Mouse (Mus musculus): ENCODE measurements around the gene AC124108.1. TPM values are rescaled to one million over a fixed set of nuclear protein-coding genes. Genes with fewer than 3 reads are reported as not detected.
A peak's percentile ranks its signal among the peaks of the same experiment; 100 is the strongest.

Gene AC124108.1
- polyA plus RNA-seq, 1 experiment from 2014 or later = not detected

- Histone ChIP-seq H3K27me3 (replicated peaks) (peaks cover 32% of the 10 kb centered on the region), H3K4me1 (replicated peaks) (peaks cover 12% of the 10 kb centered on the region), H3K36me3 (no peaks in the 10 kb centered on the region), H3K4me2 (no peak overlapping the region), H3K27ac (ENCODE audit: poor library complexity, severe bottlenecking) (no peak overlapping the region), H3K9me3 (replicated peaks) (no peaks in the 10 kb centered on the region), H3K9ac (no peak overlapping the region), H3K4me3 (no peak overlapping the region)
- 46% methylated on average over 3 of the region's 3 CpGs for WGBS
- no peak for ATAC-seq (ENCODE audit: insufficient number of reproducible peaks, low FRiP score)
These were observed 25.4 kb upstream of the AC124108.1 start for GRCm38 (mm10) chr1:132165859-132166258.

GRCm38 (mm10) chr1:132168115-132168767, 23.0 kb upstream of the AC124108.1 start:
- Histone ChIP-seq H3K27me3 (replicated peaks) (peaks cover 30% of the 10 kb centered on the region), H3K4me3 (peak overlapping the region; percentile 35), H3K9me3 (replicated peaks) (no peaks in the 10 kb centered on the region), H3K27ac (ENCODE audit: poor library complexity, severe bottlenecking) (no peak overlapping the region), H3K36me3 (no peaks in the 10 kb centered on the region), H3K9ac (peak overlapping the region; percentile 43; the same call in 1 of the 2 replicates), H3K4me1 (replicated peaks) (peaks cover 12% of the 10 kb centered on the region), H3K4me2 (peak overlapping the region; percentile 69)
- peak; percentile 64; the same call in 1 of the 2 replicates for ATAC-seq (ENCODE audit: insufficient number of reproducible peaks, low FRiP score)
- 11% methylated on average over 12 of the region's 12 CpGs for WGBS

GRCm38 (mm10) chr1:132170698-132171097, 20.6 kb upstream of the AC124108.1 start:
- H3K27me3 ChIP-seq (replicated peaks) = peaks cover 18% of the 10 kb centered on the region
- ATAC-seq (ENCODE audit: insufficient number of reproducible peaks, low FRiP score) = no peak; the same call in 1 of the 2 replicates
- no peak overlapping the region for H3K4me2 ChIP-seq
- no peak overlapping the region for H3K9ac ChIP-seq
- H3K4me1 ChIP-seq (replicated peaks) = peaks cover 12% of the 10 kb centered on the region
- 48% methylated on average over 6 of the region's 6 CpGs for WGBS
- no peak overlapping the region for H3K4me3 ChIP-seq
- H3K27ac ChIP-seq (ENCODE audit: poor library complexity, severe bottlenecking) = no peak overlapping the region
- H3K9me3 ChIP-seq (replicated peaks) = no peaks in the 10 kb centered on the region
- H3K36me3 ChIP-seq = no peaks in the 10 kb centered on the region

- peaks cover 18% of the 10 kb centered on the region for H3K27me3 ChIP-seq (replicated peaks)
- H3K27ac ChIP-seq (ENCODE audit: poor library complexity, severe bottlenecking) = no peak overlapping the region
- H3K36me3 ChIP-seq = no peaks in the 10 kb centered on the region
- H3K4me2 ChIP-seq = no peak overlapping the region
- WGBS = 50% methylated on average over 1 of the region's 2 CpGs
- no peak for ATAC-seq (ENCODE audit: insufficient number of reproducible peaks, low FRiP score)
- H3K9me3 ChIP-seq (replicated peaks) = no peaks in the 10 kb centered on the region
- H3K4me1 ChIP-seq (replicated peaks) = peaks cover 12% of the 10 kb centered on the region
- H3K4me3 ChIP-seq = no peak overlapping the region
- H3K9ac ChIP-seq = no peak overlapping the region
These were observed 19.6 kb upstream of the AC124108.1 start for GRCm38 (mm10) chr1:132171619-132172018.

- no peaks in the 10 kb centered on the region for H3K36me3 ChIP-seq
- no peak overlapping the region for H3K27ac ChIP-seq (ENCODE audit: poor library complexity, severe bottlenecking)
- WGBS = 64% methylated on average over 4 of the region's 4 CpGs
- H3K4me1 ChIP-seq (replicated peaks) = peaks cover 15% of the 10 kb centered on the region
- no peak overlapping the region for H3K9ac ChIP-seq
- no peak for ATAC-seq (ENCODE audit: insufficient number of reproducible peaks, low FRiP score)
- H3K4me2 ChIP-seq = no peak overlapping the region
- no peaks in the 10 kb centered on the region for H3K9me3 ChIP-seq (replicated peaks)
- H3K27me3 ChIP-seq (replicated peaks) = peaks cover 70% of the 10 kb centered on the region
- no peak overlapping the region for H3K4me3 ChIP-seq
These were observed 5.0 kb upstream of the AC124108.1 start for GRCm38 (mm10) chr1:132186303-132186702.

- no peak overlapping the region for H3K27ac ChIP-seq (ENCODE audit: poor library complexity, severe bottlenecking)
- WGBS = 20% methylated on average over 9 of the region's 9 CpGs
- no peak overlapping the region for H3K4me3 ChIP-seq
- ATAC-seq (ENCODE audit: insufficient number of reproducible peaks, low FRiP score) = no peak
- no peak overlapping the region for H3K4me2 ChIP-seq
- H3K9ac ChIP-seq = no peak overlapping the region
- peaks cover 85% of the 10 kb centered on the region for H3K27me3 ChIP-seq (replicated peaks)
- H3K36me3 ChIP-seq = no peaks in the 10 kb centered on the region
- H3K9me3 ChIP-seq (replicated peaks) = no peaks in the 10 kb centered on the region
- H3K4me1 ChIP-seq (replicated peaks) = peaks cover 25% of the 10 kb centered on the region
These were observed 2.7 kb upstream of the AC124108.1 start for GRCm38 (mm10) chr1:132188442-132189066.

GRCm38 (mm10) chr1:132189231-132189630, 2.0 kb upstream of the AC124108.1 start:
- ATAC-seq (ENCODE audit: insufficient number of reproducible peaks, low FRiP score) = no peak
- Histone ChIP-seq H3K9ac (no peak overlapping the region), H3K9me3 (replicated peaks) (no peaks in the 10 kb centered on the region), H3K27me3 (replicated peaks) (peaks cover 85% of the 10 kb centered on the region), H3K4me1 (replicated peaks) (peaks cover 26% of the 10 kb centered on the region), H3K36me3 (no peaks in the 10 kb centered on the region), H3K4me2 (no peak overlapping the region), H3K27ac (ENCODE audit: poor library complexity, severe bottlenecking) (no peak overlapping the region), H3K4me3 (no peak overlapping the region)
- 44% methylated on average over 4 of the region's 4 CpGs for WGBS

- no peak overlapping the region for H3K27ac ChIP-seq (ENCODE audit: poor library complexity, severe bottlenecking)
- H3K4me2 ChIP-seq = peak overlapping the region; percentile 79
- ATAC-seq (ENCODE audit: insufficient number of reproducible peaks, low FRiP score) = no peak
- peak overlapping the region; percentile 56 for H3K4me3 ChIP-seq
- H3K27me3 ChIP-seq (replicated peaks) = peaks cover 87% of the 10 kb centered on the region
- under 1% methylated on average over 49 of the region's 50 CpGs for WGBS
- no peaks in the 10 kb centered on the region for H3K36me3 ChIP-seq
- H3K9ac ChIP-seq = peak overlapping the region; percentile 60; the same call in 1 of the 2 replicates
- peaks cover 34% of the 10 kb centered on the region for H3K4me1 ChIP-seq (replicated peaks)
- H3K9me3 ChIP-seq (replicated peaks) = no peaks in the 10 kb centered on the region
These were observed 1.2 kb upstream of the AC124108.1 start for GRCm38 (mm10) chr1:132190040-132190513.

- peak overlapping the region; percentile 60; the same call in 1 of the 2 replicates for H3K9ac ChIP-seq
- no peaks in the 10 kb centered on the region for H3K9me3 ChIP-seq (replicated peaks)
- no peaks in the 10 kb centered on the region for H3K36me3 ChIP-seq
- H3K4me2 ChIP-seq = peak overlapping the region; percentile 79
- H3K4me3 ChIP-seq = peak overlapping the region; percentile 56
- 0% methylated on average over 61 of the region's 62 CpGs for WGBS
- H3K27ac ChIP-seq (ENCODE audit: poor library complexity, severe bottlenecking) = no peak overlapping the region
- H3K27me3 ChIP-seq (replicated peaks) = peaks cover 91% of the 10 kb centered on the region
- peaks cover 39% of the 10 kb centered on the region for H3K4me1 ChIP-seq (replicated peaks)
- no peak for ATAC-seq (ENCODE audit: insufficient number of reproducible peaks, low FRiP score)
These were observed 600 bp upstream of the AC124108.1 start for GRCm38 (mm10) chr1:132190621-132191092.

GRCm38 (mm10) chr1:132191786-132192680, 776 bp downstream of the AC124108.1 start:
- Histone ChIP-seq H3K27me3 (replicated peaks) (peaks cover 91% of the 10 kb centered on the region), H3K4me3 (peak overlapping the region; percentile 56), H3K4me2 (peak overlapping the region; percentile 79), H3K9ac (no peak overlapping the region), H3K27ac (ENCODE audit: poor library complexity, severe bottlenecking) (no peak overlapping the region), H3K4me1 (replicated peaks) (peaks cover 42% of the 10 kb centered on the region), H3K9me3 (replicated peaks) (no peaks in the 10 kb centered on the region), H3K36me3 (no peaks in the 10 kb centered on the region)
- 8% methylated on average over 16 of the region's 16 CpGs for WGBS
- no peak for ATAC-seq (ENCODE audit: insufficient number of reproducible peaks, low FRiP score)

- ATAC-seq (ENCODE audit: insufficient number of reproducible peaks, low FRiP score) = no peak
- 72% methylated on average over 3 of the region's 3 CpGs for WGBS
These were observed 2.5 kb downstream of the AC124108.1 start for GRCm38 (mm10) chr1:132193806-132194205.

More at GRCm38 (mm10) chr1:132193806-132194205, 2.5 kb downstream of the AC124108.1 start:
- no peak overlapping the region for H3K4me3 ChIP-seq
- H3K4me2 ChIP-seq = no peak overlapping the region
- no peaks in the 10 kb centered on the region for H3K36me3 ChIP-seq
- peaks cover 42% of the 10 kb centered on the region for H3K4me1 ChIP-seq (replicated peaks)
- H3K27me3 ChIP-seq (replicated peaks) = peaks cover 92% of the 10 kb centered on the region
- H3K9me3 ChIP-seq (replicated peaks) = no peaks in the 10 kb centered on the region
- no peak overlapping the region for H3K27ac ChIP-seq (ENCODE audit: poor library complexity, severe bottlenecking)
- H3K9ac ChIP-seq = no peak overlapping the region
